Mouse (Mus musculus) heart, postnatal 36 days (tissue): ENCODE measurements around the gene Fancg. TPM values are rescaled to one million over a fixed set of nuclear protein-coding genes. Genes with fewer than 3 reads are reported as not detected.

ENCODE experiments used
- DNase-seq, 2 experiments: peaks; one replicate each; pipeline ENCODE4 v3.0.0; 2021 to 2022
- intact Hi-C: fragments of 180-260 bp; cut with DNase I; formaldehyde crosslinking; loops from one replicate; pipeline ENCODE4 v1.15.1; 2025
- total RNA-seq, 2 experiments: library from RNA; stranded (reverse); gene quantifications; 2 replicates each; pipeline ENCODE4 v1.2.3; 2021

Fancg gene
- total RNA-seq, 2 experiments from 2014 or later = 2.6 to 3.2 TPM

DNA sequence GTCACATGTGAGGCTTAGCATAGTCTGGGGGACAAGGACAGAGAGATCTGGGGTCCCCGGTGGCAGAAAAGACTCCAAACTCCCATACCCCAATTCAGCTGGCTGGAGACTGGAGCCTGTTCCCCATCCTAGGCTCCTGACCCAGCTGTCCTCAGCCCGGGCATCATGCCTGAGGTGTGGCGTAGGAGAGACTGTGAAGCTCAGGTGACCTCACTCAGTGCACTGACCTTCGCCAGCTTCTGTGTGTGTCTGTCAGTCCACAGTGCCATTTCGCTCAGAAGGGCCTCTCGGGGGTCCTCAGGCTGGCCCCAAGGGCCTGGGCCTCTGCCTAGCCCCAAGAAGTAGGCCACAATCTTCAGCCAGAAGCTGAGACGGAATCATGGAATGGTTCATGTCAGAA is 57.7 kb downstream of the Fancg start:
- DNase-seq = peak in 1 of 2 experiments; percentile 59
- intact Hi-C loops = no loop called here

Other genes with a start within 250 kb of the Fancg start
- gene Ccl21a, start 236.5 kb downstream of the Fancg start, total RNA-seq = 10 to 100 TPM; 40.1 to 54.5 TPM
- under 1 TPM in 1 of 2 experiments, not detected in 1; 0.08 TPM for gene Fam205a1, start 156.6 kb downstream of the Fancg start, total RNA-seq
- gene Gm12394, start 153.7 kb downstream of the Fancg start, total RNA-seq = not detected
- 1 to 10 TPM; 6.2 to 9.6 TPM for gene Fam205c, start 136.3 kb downstream of the Fancg start, total RNA-seq
- 1 to 10 TPM; 5.6 to 8.0 TPM for gene Phf24, start 93.8 kb downstream of the Fancg start, total RNA-seq
- 10 to 100 TPM; 70.6 to 92.4 TPM for gene Dnajb5, start 60.7 kb downstream of the Fancg start, total RNA-seq
- gene 1700022I11Rik, start 40.9 kb downstream of the Fancg start, total RNA-seq = not detected
- 100 to 1,000 TPM; 264 to 265 TPM for gene Vcp, start 10.0 kb downstream of the Fancg start, total RNA-seq
- 10 to 100 TPM; 20.1 to 23.2 TPM for gene Pigo, start 15.3 kb upstream of the Fancg start, total RNA-seq
- 100 to 1,000 TPM; 108 to 115 TPM for gene Stoml2, start 21.2 kb upstream of the Fancg start, total RNA-seq
- 10 to 100 TPM; 26.1 to 30.0 TPM for gene Fam214b, start 35.7 kb upstream of the Fancg start, total RNA-seq
- 10 to 100 TPM; 12.9 to 13.5 TPM for gene Unc13b, start 48.4 kb upstream of the Fancg start, total RNA-seq